Mouse (Mus musculus) ES-Bruce4 (cell line): ENCODE measurements around the gene Pofut1. TPM values are rescaled to one million over a fixed set of nuclear protein-coding genes. Genes with fewer than 3 reads are reported as not detected.

ENCODE experiments used
- H3K27ac ChIP-seq: 2 replicates; pipeline ENCODE4 v1.5.1; 2012; ENCODE audit warnings: low read length, inconsistent platforms; ENCODE audit not compliant: insufficient read depth
- H3K27me3 ChIP-seq: 2 replicates; pipeline ENCODE4 v1.6.1; 2012; ENCODE audit warnings: mild to moderate bottlenecking, low read length, inconsistent platforms; ENCODE audit not compliant: control insufficient read depth, poor library complexity, insufficient read depth, severe bottlenecking
- H3K36me3 ChIP-seq: 2 replicates; pipeline ENCODE4 v1.6.1; 2012; ENCODE audit warnings: inconsistent platforms, mild to moderate bottlenecking, low read length, moderate library complexity; ENCODE audit not compliant: control insufficient read depth, poor library complexity, insufficient read depth, severe bottlenecking
- H3K4me1 ChIP-seq: one replicate; pipeline ENCODE4 v1.8.1; 2011; ENCODE audit warnings: low read length; ENCODE audit not compliant: control insufficient read depth, insufficient read depth
- H3K4me3 ChIP-seq: 2 replicates; pipeline ENCODE4 v1.5.1; 2011; ENCODE audit warnings: low read depth, mild to moderate bottlenecking, low read length
- H3K9ac ChIP-seq: 2 replicates; pipeline ENCODE4 v1.6.1; 2012; ENCODE audit warnings: low read depth, mild to moderate bottlenecking, inconsistent platforms; ENCODE audit not compliant: poor library complexity, severe bottlenecking
- H3K9me3 ChIP-seq: replicated peaks from 2 replicates; pipeline ENCODE4 v1.6.1; 2012; ENCODE audit warnings: mild to moderate bottlenecking, low read length, inconsistent platforms; ENCODE audit not compliant: control insufficient read depth, poor library complexity, insufficient read depth, severe bottlenecking
- CTCF ChIP-seq: IDR thresholded peaks from one replicate; pipeline ENCODE4 v1.8.1; 2011; ENCODE audit warnings: low read depth, low read length
- EP300 ChIP-seq: IDR thresholded peaks from 2 replicates; pipeline ENCODE4 v1.6.1; 2011; ENCODE audit warnings: low read depth, low read length; ENCODE audit not compliant: insufficient read depth
- POLR2A ChIP-seq: IDR thresholded peaks from one replicate; pipeline ENCODE4 v1.8.1; 2011; ENCODE audit warnings: low read length; ENCODE audit not compliant: insufficient read depth
- polyA plus RNA-seq: library from polyadenylated mRNA; stranded (reverse); fragments of >200 nt; gene quantifications from 2 replicates; pipeline ENCODE4 v1.2.4, GENCODE M21; 2011; ENCODE audit warnings: low read depth; ENCODE audit not compliant: missing spikeins, insufficient read depth, insufficient read length

Gene Pofut1
- polyA plus RNA-seq, 1 experiment = 25.6 TPM

DNA sequence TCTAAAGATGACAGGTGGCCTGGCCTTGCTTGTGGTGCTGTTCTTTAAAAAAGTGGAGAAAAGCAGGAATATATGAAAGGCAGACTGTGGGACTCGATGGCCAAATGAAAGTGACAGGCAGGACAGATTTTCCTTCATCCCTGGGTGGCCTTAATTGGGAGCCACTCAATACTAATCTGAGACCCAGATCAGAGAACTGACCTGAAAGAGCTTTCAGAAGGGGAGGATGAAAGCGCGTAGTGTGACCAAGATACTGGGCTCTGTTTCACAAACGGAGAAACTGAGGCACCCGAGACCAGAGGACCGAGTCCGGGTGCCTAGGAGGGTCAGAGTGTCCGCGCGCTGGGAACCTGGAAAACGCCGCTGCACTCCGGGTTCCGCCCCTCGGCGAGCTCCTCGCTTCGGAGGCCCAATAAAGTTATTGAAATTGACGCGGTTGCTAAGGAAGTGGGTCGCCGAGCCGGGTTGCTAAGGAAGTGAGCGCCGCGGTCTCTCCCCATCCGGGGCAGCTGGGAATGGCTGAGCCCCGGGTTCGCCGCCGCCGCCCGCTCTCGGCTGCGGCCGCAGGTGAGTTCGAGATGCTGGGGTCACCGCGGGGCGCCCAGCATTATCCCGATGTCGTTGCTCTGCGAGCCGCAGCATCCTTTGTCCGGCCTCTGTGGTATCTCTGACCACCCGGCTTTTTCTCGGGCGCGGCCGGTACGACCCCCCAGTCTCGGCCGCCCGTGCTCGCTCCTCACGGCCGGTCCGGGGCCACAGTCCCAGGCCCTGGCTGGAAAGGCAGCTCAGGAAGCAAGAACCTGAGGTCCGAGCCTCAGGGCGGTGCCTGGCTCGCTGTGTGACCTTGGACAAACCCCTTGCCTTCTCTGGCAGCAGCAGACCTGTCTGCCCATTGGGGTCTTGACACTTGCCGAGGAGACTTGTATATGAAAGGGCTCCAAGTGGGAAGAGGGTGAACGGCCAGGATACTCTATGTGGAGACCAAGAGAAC is 49.9 kb downstream of the Pofut1 start, which contains the start of gene Kif3b:
TSS of gene Kif3b (plus strand) at position 476 of the 991 bp plus-strand sequence.
- no peak for TF ChIP-seq POLR2A
- no peak for TF ChIP-seq CTCF
- no peak for TF ChIP-seq EP300
- Histone ChIP-seq H3K27ac (no peak within 1 kb of the TSS), H3K4me3 (peak within 1 kb of the TSS; percentile 96), H3K4me1 (no peaks in the 10 kb centered on the region), H3K9ac (peak within 1 kb of the TSS; percentile 75), H3K36me3 (no peaks in the 10 kb centered on the region), H3K27me3 (no peaks in the 10 kb centered on the region), H3K9me3 (no peaks in the 10 kb centered on the region)

DNA sequence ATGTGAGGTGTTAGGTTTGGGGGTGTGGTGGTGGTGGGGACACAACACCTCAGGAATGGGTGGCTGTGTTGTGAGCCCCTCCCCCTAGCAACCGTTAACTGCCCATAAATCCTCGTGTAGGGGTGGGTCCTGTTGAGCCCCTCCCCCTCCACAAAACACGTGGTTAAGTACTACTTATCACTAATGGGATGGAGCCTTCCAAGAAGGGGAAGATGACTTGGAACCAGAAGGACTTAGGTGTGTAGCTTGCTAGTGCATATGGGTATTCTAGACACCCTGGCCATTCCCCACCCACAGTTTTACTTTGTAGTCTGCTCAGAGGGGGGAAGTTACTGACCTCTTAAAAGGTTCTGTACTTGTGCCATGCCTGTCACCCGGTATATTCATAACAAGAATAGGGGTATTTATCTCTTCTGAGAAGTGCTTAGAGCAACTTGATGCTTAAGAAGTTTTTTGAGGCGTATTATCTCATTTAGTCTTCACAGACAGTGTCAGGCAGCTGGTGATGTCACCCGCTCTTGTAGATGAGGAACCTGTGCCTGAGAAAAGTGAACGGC is 51.0 kb downstream of the Pofut1 start:
- Histone ChIP-seq H3K4me3 (peak overlapping the region; percentile 14; the same call in 1 of the 2 replicates), H3K27ac (no peak overlapping the region), H3K27me3 (no peaks in the 10 kb centered on the region), H3K36me3 (no peaks in the 10 kb centered on the region), H3K4me1 (no peaks in the 10 kb centered on the region), H3K9me3 (no peaks in the 10 kb centered on the region), H3K9ac (no peak overlapping the region)
- no peak for TF ChIP-seq CTCF
- no peak for TF ChIP-seq EP300
- no peak for TF ChIP-seq POLR2A

DNA sequence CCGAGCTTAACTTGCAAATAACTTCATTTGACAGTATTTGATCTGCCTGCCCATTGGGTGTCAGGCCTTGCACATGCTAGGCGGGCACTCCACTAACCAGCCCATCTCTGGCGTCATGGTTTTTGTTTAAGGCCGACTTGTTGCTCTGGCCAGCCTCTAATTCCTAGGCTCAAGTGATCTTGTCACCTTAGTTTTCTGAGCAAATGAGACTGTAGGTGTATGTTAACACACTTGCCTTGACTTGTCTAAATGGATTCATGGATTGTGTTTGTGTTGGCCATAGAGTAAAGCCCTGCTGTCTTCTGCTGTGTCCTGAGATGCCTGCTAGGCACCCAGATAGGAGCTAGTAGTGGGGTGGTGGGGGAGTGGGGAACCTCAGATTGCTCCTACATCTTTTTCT is 53.9 kb downstream of the Pofut1 start:
- no peak overlapping the region for H3K27ac ChIP-seq
- no peaks in the 10 kb centered on the region for H3K4me1 ChIP-seq
- no peak for TF ChIP-seq CTCF
- TF ChIP-seq EP300 = no peak
- TF ChIP-seq POLR2A = no peak
- H3K4me3 ChIP-seq = no peak overlapping the region
- H3K36me3 ChIP-seq = no peaks in the 10 kb centered on the region
- no peaks in the 10 kb centered on the region for H3K27me3 ChIP-seq
- no peak overlapping the region for H3K9ac ChIP-seq
- H3K9me3 ChIP-seq = no peaks in the 10 kb centered on the region

DNA sequence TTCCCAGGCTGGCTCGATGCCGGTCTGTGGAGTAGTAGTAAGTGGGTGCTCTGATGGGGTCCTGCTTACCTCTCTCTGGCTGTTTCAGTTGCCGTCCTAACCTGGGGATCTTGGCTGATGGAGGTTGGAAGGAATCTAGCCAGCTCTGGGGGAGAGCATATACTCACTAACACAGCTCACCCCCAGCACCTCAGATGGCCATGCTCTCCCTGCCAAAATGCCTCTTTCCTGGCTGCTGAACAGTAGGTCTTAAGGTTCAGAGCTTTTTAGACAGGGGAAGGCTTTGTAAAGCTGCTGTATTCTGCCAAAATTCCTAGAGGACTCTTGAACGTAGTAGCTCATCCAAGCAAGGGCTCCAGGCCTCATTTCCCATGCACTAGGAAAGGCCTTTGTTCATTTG is 56.4 kb downstream of the Pofut1 start:
- no peak overlapping the region for H3K9ac ChIP-seq
- H3K9me3 ChIP-seq = no peaks in the 10 kb centered on the region
- no peaks in the 10 kb centered on the region for H3K27me3 ChIP-seq
- no peaks in the 10 kb centered on the region for H3K36me3 ChIP-seq
- TF ChIP-seq EP300 (no peak), POLR2A (no peak), CTCF (no peak)
- no peaks in the 10 kb centered on the region for H3K4me1 ChIP-seq
- no peak overlapping the region for H3K4me3 ChIP-seq
- no peak overlapping the region for H3K27ac ChIP-seq

DNA sequence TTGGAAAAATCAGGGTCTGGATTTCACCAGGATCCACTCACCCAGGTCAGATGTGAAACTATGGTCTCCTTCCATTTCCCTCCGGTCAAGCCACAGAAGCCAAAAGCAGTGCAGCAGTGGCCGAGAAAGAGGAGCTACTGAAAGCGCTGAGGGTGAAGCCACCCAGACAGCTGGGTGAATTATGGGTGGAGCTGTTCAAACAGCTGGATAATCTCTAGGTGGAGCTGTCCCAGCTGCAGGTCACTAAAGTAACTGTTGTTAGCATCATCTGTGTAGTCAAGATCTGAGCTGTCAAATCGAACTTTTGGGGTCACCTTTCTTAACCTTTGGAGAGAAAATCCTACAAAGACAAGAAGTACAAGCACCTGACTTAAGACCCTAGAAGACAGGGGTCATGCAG is 57.1 kb downstream of the Pofut1 start:
- Histone ChIP-seq H3K36me3 (no peaks in the 10 kb centered on the region), H3K9ac (no peak overlapping the region)
- TF ChIP-seq CTCF (no peak), POLR2A (no peak), EP300 (no peak)

DNA sequence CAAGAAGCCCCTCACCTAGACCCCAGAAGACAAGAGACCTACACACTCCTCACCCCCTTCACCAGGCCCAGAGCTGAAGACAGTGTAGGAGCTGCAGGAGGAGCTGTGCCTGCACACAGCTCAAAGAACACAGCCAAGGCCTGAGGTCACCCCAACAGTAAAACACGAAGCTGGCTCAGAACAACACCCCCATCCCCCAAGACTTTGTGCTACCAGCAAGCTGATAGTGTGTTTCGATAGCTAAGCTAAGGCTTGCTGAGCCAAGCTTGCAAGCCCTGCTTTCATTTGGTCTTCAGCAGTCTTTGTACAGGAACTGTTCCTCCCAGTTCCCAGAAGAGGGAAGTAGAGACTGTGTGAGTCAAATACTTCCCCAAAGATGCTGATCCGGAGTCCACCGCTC is 57.5 kb downstream of the Pofut1 start:
- Histone ChIP-seq H3K4me3 (no peak overlapping the region), H3K4me1 (no peaks in the 10 kb centered on the region), H3K9me3 (no peaks in the 10 kb centered on the region), H3K27me3 (no peaks in the 10 kb centered on the region), H3K36me3 (no peaks in the 10 kb centered on the region), H3K27ac (no peak overlapping the region), H3K9ac (no peak overlapping the region)
- TF ChIP-seq EP300 (no peak), CTCF (no peak), POLR2A (no peak)

More for the DNA sequence above, 57.1 kb downstream of the Pofut1 start:
- Histone ChIP-seq H3K4me1 (no peaks in the 10 kb centered on the region), H3K9me3 (no peaks in the 10 kb centered on the region), H3K27ac (no peak overlapping the region), H3K4me3 (no peak overlapping the region), H3K27me3 (no peaks in the 10 kb centered on the region)
